13 mouse cellular contexts compared by ENCODE assay signal in the genomic region with DNA sequence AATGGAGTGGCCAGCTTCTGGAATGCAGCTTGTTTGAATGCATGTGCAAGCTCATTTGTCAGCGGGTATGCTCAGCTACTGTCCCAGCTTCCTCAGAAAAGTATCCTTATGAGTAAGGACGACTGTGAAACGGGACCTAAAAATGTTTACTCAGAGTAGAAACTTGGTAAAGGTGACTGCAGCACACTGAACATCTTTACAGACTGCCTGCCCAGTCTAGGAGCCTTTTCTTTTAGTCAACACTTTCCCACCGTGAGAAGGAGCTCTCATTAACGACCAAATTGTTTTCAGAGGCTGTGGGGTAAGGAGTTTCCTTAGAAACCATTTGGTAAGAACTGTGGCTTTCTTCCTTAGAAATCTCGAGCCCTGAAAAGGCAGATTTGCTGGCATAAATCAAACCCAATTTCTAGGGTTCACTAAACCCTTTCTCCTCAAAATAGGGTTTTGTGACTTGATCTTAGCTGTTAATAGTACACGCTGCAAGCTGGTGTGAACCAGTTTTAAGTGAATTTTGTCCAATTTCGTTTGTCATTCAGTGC. TPM values are rescaled to one million over a fixed set of nuclear protein-coding genes. Genes with fewer than 3 reads are reported as not detected.
DNase-seq lines count a peak whose midpoint lies in the region; ATAC-seq lines count a peak whose summit lies in the region.
"Had no signal": no experiment of that assay in that cellular context is flagged by ENCODE, and none has a peak within 500 bp of the region (broad histone marks: within the 10 kb centered on the region; RNA-seq: fewer than 3 reads in every experiment).

No protein-coding gene starts in this region.

- 0 out of 2 replicates have a peak overlapping the region, but pooled peaks have one; percentile 15 for H3K4me2 ChIP-seq in embryonic facial prominence, embryonic 12.5 days (replicated peaks)
- H3K4me2 ChIP-seq in hindbrain, embryonic 15.5 days = no peak overlapping the region
- H3K4me2 ChIP-seq in neural tube, embryonic 11.5 days (ENCODE audit: low read depth) = no peak overlapping the region
- H3K4me2 ChIP-seq: heart, embryonic 12.5 days had no signal

- peak; percentile 12 for DNase-seq in layer of hippocampus, adult 11-12 months (ENCODE audit: low spot score)
- DNase-seq in layer of hippocampus, postnatal 25 days (ENCODE audit: extremely low spot score in 1 of 2, low spot score in 1 of 2) = no peak
- peak; percentile 32 for DNase-seq in neural tube, embryonic 11.5 days (ENCODE audit: low spot score)
- no peak for DNase-seq in ovary, postnatal 10 days (ENCODE audit: low spot score)
- DNase-seq in lung, adult 18-20 months = no peak
- DNase-seq in cerebellum, adult 11 months = no peak
- DNase-seq: kidney, adult 2 months; lung, adult 2 months; right cerebral cortex, postnatal 25 days had no signal

- no peaks in the 10 kb centered on the region for H3K27me3 ChIP-seq in embryonic facial prominence, embryonic 12.5 days
- H3K27me3 ChIP-seq in hindbrain, embryonic 15.5 days = no peaks in the 10 kb centered on the region
- H3K27me3 ChIP-seq in neural tube, embryonic 11.5 days (ENCODE audit: control insufficient read depth, insufficient read depth, low read length) = no peaks in the 10 kb centered on the region
- H3K27me3 ChIP-seq: heart, embryonic 12.5 days had no signal

- no peak overlapping the region for H3K9ac ChIP-seq in embryonic facial prominence, embryonic 12.5 days
- H3K9ac ChIP-seq in hindbrain, embryonic 15.5 days = no peak overlapping the region
- H3K9ac ChIP-seq in neural tube, embryonic 11.5 days (ENCODE audit: low read length) = no peak overlapping the region
- H3K9ac ChIP-seq: heart, embryonic 12.5 days had no signal

- H3K4me3 ChIP-seq in embryonic facial prominence, embryonic 12.5 days = no peak overlapping the region
- no peak overlapping the region for H3K4me3 ChIP-seq in hindbrain, embryonic 15.5 days
- H3K4me3 ChIP-seq in neural tube, embryonic 11.5 days (ENCODE audit: low read depth, low read length) = no peak overlapping the region
- H3K4me3 ChIP-seq: heart, embryonic 12.5 days had no signal

- H3K4me1 ChIP-seq in embryonic facial prominence, embryonic 12.5 days = no peaks in the 10 kb centered on the region
- H3K4me1 ChIP-seq in hindbrain, embryonic 15.5 days (replicated peaks) = peaks cover 7% of the 10 kb centered on the region
- no peaks in the 10 kb centered on the region for H3K4me1 ChIP-seq in neural tube, embryonic 11.5 days (ENCODE audit: control insufficient read depth, insufficient read depth, low read length)

- H3K9me3 ChIP-seq in embryonic facial prominence, embryonic 12.5 days = no peaks in the 10 kb centered on the region
- H3K9me3 ChIP-seq in hindbrain, embryonic 15.5 days = no peaks in the 10 kb centered on the region
- H3K9me3 ChIP-seq in neural tube, embryonic 11.5 days (ENCODE audit: control insufficient read depth, low read length) = no peaks in the 10 kb centered on the region

- no peak overlapping the region for H3K27ac ChIP-seq in embryonic facial prominence, embryonic 12.5 days
- peak overlapping the region; percentile 69 for H3K27ac ChIP-seq in hindbrain, embryonic 15.5 days (replicated peaks)
- H3K27ac ChIP-seq in neural tube, embryonic 11.5 days (ENCODE audit: low read depth, low read length) = peak overlapping the region; percentile 36; the same call in 1 of the 2 replicates
- H3K27ac ChIP-seq: stomach, postnatal 0 days had no signal

- WGBS in embryonic facial prominence, embryonic 12.5 days = 32% methylated on average over 8 of the region's 8 CpGs
- WGBS in hindbrain, embryonic 15.5 days = 12% methylated on average over 8 of the region's 8 CpGs
- WGBS in neural tube, embryonic 11.5 days = 18% methylated on average over 8 of the region's 8 CpGs

- no peak for ATAC-seq in embryonic facial prominence, embryonic 12.5 days (ENCODE audit: insufficient number of reproducible peaks, insufficient read depth, low FRiP score, low TSS enrichment)
- ATAC-seq in hindbrain, embryonic 15.5 days (ENCODE audit: low FRiP score, low read depth) = peak; percentile 77
- ATAC-seq in neural tube, embryonic 11.5 days (ENCODE audit: insufficient read depth, low FRiP score, low TSS enrichment) = peak; percentile 45

- H3K36me3 ChIP-seq in embryonic facial prominence, embryonic 12.5 days = no peaks in the 10 kb centered on the region
- H3K36me3 ChIP-seq in hindbrain, embryonic 15.5 days = no peaks in the 10 kb centered on the region
- no peaks in the 10 kb centered on the region for H3K36me3 ChIP-seq in neural tube, embryonic 11.5 days (ENCODE audit: control insufficient read depth, insufficient read depth, low read length)
- H3K36me3 ChIP-seq: heart, embryonic 12.5 days had no signal

RNA-seq across cellular contexts. Expression of gene Dph5, which starts 31.1 kb away (rescaled TPM):
- 10 to 100 TPM; 13.3 to 14.3 TPM for total RNA-seq in layer of hippocampus, postnatal 25 days (2021)
- polyA plus RNA-seq in embryonic facial prominence, embryonic 12.5 days (2016; fragmentation: Nextera tagmentation; extraction: Ambion mirVana) = 25.1 and 27.5 TPM in 2 replicates
- polyA plus RNA-seq in hindbrain, embryonic 15.5 days (2015; fragmentation: Nextera tagmentation; extraction: Ambion mirVana) = 23.5 and 24.3 TPM in 2 replicates
- polyA plus RNA-seq in neural tube, embryonic 11.5 days (2014; fragmentation: Nextera tagmentation; extraction: Ambion mirVana) = 28.6 and 31.1 TPM in 2 replicates

Comparison
In these comparisons a context has a peak if more than half of its experiments do, and no peak if none do; other contexts are left out.
1. DNase-seq: peak in layer of hippocampus, adult 11-12 months (single experiment) and neural tube, embryonic 11.5 days (single experiment); none in layer of hippocampus, postnatal 25 days (0 of 2), ovary, postnatal 10 days (single experiment), lung, adult 18-20 months (0 of 2) and cerebellum, adult 11 months (single experiment).